Mouse (Mus musculus): Measurements from ENCODE around the gene Defa35.
"Not testable (repeated sequence)": the region's sequence is repeated elsewhere in the genome, so short reads cannot be mapped to it uniquely, and the experiment has no call there.

Gene Defa35

GRCm38 (mm10) chr8:21064738-21065137, at the start of gene Defa35:
TSS of gene Defa35 (plus strand) at chr8:21065038.
- DNase-seq (ENCODE audit: low spot score in 2 of 2) = not testable (repeated sequence)

- DNase-seq (ENCODE audit: low spot score in 2 of 2) = not testable (repeated sequence)
Measured at GRCm38 (mm10) chr8:21025245-21025644, 39.6 kb upstream of the Defa35 start, which contains the start of gene Defa21. TSS of gene Defa21 (plus strand) at chr8:21025545.

- DNase-seq (ENCODE audit: low spot score in 2 of 2) = not testable (repeated sequence)
Measured at GRCm38 (mm10) chr8:21054747-21055146, 10.1 kb upstream of the Defa35 start, which contains the start of gene Defa23. TSS of gene Defa23 (plus strand) at chr8:21055047.

- DNase-seq (ENCODE audit: low spot score in 2 of 2) = not testable (repeated sequence)
Measured at GRCm38 (mm10) chr8:21084142-21084541, 19.3 kb downstream of the Defa35 start, which contains the start of gene Defa25. TSS of gene Defa25 (plus strand) at chr8:21084442.

GRCm38 (mm10) chr8:21093106-21093505, 28.3 kb downstream of the Defa35 start:
- DNase-seq (ENCODE audit: low spot score in 2 of 2) = no peak

- DNase-seq (ENCODE audit: low spot score in 2 of 2) = not testable (repeated sequence)
Measured at GRCm38 (mm10) chr8:21095950-21096349, 31.1 kb downstream of the Defa35 start, which contains the start of gene Gm14851. TSS of gene Gm14851 (minus strand) at chr8:21096050.

Data from frontal cortex, postnatal 36 days (tissue).